Mouse (Mus musculus): ENCODE results near the gene Gm11992.

DNA sequence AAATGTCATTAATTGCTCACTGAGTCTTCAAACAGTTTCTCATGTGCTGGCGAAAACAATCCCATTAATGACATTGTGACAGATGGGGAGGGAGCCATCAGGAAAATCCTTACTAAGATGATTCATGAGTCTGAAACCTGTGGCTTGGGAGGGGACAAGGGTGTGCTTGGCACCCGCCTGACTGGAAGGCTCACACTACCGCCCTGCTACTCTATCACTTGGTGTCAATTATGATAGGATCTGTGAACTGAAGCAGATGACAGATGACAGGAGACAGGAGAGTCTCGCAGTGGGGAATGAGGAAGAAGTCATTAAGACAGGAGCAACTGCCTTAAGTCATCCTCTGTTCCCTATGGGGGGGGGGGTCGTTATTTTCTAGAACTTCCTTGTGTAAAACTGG lies 12.1 kb downstream of the Gm11992 start:
- TF ChIP-seq EP300 (IDR thresholded peaks at IDR 0.05; ENCODE audit: low read depth) = no peak
- no peak for TF ChIP-seq CTCF (IDR thresholded peaks at IDR 0.05; ENCODE audit: low read depth)
